Mouse (Mus musculus) limb, embryonic 12.5 days (tissue): ENCODE data around the gene Tanc1. TPM values are rescaled to one million over a fixed set of nuclear protein-coding genes. Genes with fewer than 3 reads are reported as not detected.

ENCODE experiments used
- ATAC-seq: fragments of 200-750 bp; cut with Nextera tagmentation; 2 replicates; pipeline ENCODE4 v1.8.0; 2017; ENCODE audit warnings: low read depth, moderate TSS enrichment; ENCODE audit not compliant: insufficient number of reproducible peaks, insufficient read depth, low FRiP score, low TSS enrichment
- H3K27ac ChIP-seq: fragments of 300-500 bp; sonication (generic); 2 replicates; pipeline ENCODE4 v1.5.1; 2016; ENCODE audit warnings: mild to moderate bottlenecking, moderate library complexity
- H3K27me3 ChIP-seq: fragments of 300-500 bp; sonication (generic); 2 replicates; pipeline ENCODE4 v1.6.1; 2016; ENCODE audit warnings: mild to moderate bottlenecking, moderate library complexity
- H3K36me3 ChIP-seq: fragments of 300-500 bp; sonication (generic); 2 replicates; pipeline ENCODE4 v1.6.1; 2016; ENCODE audit warnings: mild to moderate bottlenecking, moderate library complexity
- H3K4me1 ChIP-seq: fragments of 300-500 bp; sonication (generic); replicated peaks from 2 replicates; pipeline ENCODE4 v1.6.1; 2016
- H3K4me2 ChIP-seq: fragments of 300-500 bp; sonication (generic); 2 replicates; pipeline ENCODE4 v1.6.1; 2016; ENCODE audit warnings: mild to moderate bottlenecking, moderate library complexity
- H3K4me3 ChIP-seq: fragments of 300-500 bp; sonication (generic); replicated peaks from 2 replicates; pipeline ENCODE4 v1.5.1; 2016; ENCODE audit warnings: mild to moderate bottlenecking
- H3K9ac ChIP-seq: fragments of 300-500 bp; sonication (generic); replicated peaks from 2 replicates; pipeline ENCODE4 v1.6.1; 2016; ENCODE audit warnings: mild to moderate bottlenecking, moderate library complexity
- H3K9me3 ChIP-seq: fragments of 300-500 bp; sonication (generic); 2 replicates; pipeline ENCODE4 v1.6.1; 2016; ENCODE audit warnings: mild to moderate bottlenecking, moderate library complexity
- WGBS: fragments of 180-500 bp; shearing (Covaris S2); methylation state at CpG from one replicate; pipeline ENCODE4 v1.1.7; 2016; 5-methylcytosine and 5-hydroxymethylcytosine counted together
- polyA plus RNA-seq: library from polyadenylated mRNA; unstranded; fragments of >200 nt; fragmentation: Nextera tagmentation; extraction: Ambion mirVana; gene quantifications from 2 replicates; pipeline ENCODE4 v1.2.1, GENCODE M21; 2016

The Tanc1 gene
- polyA plus RNA-seq, 1 experiment from 2014 or later = 70.6 TPM

GRCm38 (mm10) chr2:59760731-59761130 is 148.9 kb downstream of the Tanc1 start:
- Histone ChIP-seq H3K4me1 (peaks cover 36% of the 10 kb centered on the region), H3K27me3 (no peaks in the 10 kb centered on the region), H3K36me3 (peaks cover 28% of the 10 kb centered on the region; the same call in 1 of the 2 replicates), H3K9ac (no peak overlapping the region), H3K4me3 (no peak overlapping the region), H3K27ac (no peak overlapping the region), H3K9me3 (0 out of 2 replicates have a peak, but pooled peaks cover 4% of the 10 kb centered on the region), H3K4me2 (no peak overlapping the region)
- WGBS = 90% methylated on average over 4 of the region's 4 CpGs
- no peak for ATAC-seq

- Histone ChIP-seq H3K9ac (no peak overlapping the region), H3K27ac (no peak overlapping the region), H3K4me1 (peaks cover 34% of the 10 kb centered on the region), H3K9me3 (0 out of 2 replicates have a peak, but pooled peaks cover 4% of the 10 kb centered on the region), H3K36me3 (peaks cover 28% of the 10 kb centered on the region; the same call in 1 of the 2 replicates), H3K4me3 (no peak overlapping the region), H3K27me3 (no peaks in the 10 kb centered on the region), H3K4me2 (no peak overlapping the region)
- no peak for ATAC-seq
- whole genome bisulfite sequencing = 79% methylated on average over 12 of the region's 12 CpGs
Measured at GRCm38 (mm10) chr2:59761183-59761582, 149.3 kb downstream of the Tanc1 start.

- Histone ChIP-seq H3K9me3 (0 out of 2 replicates have a peak, but pooled peaks cover 4% of the 10 kb centered on the region), H3K4me2 (no peak overlapping the region), H3K36me3 (peaks cover 28% of the 10 kb centered on the region; the same call in 1 of the 2 replicates), H3K4me1 (peaks cover 30% of the 10 kb centered on the region), H3K9ac (no peak overlapping the region), H3K27me3 (no peaks in the 10 kb centered on the region), H3K27ac (no peak overlapping the region), H3K4me3 (no peak overlapping the region)
- WGBS = 93% methylated on average over 5 of the region's 5 CpGs
- ATAC-seq = no peak
Measured at GRCm38 (mm10) chr2:59762277-59762676, 150.4 kb downstream of the Tanc1 start.

GRCm38 (mm10) chr2:59765671-59766070 is 153.8 kb downstream of the Tanc1 start:
- Histone ChIP-seq H3K27me3 (no peaks in the 10 kb centered on the region), H3K9me3 (no peaks in the 10 kb centered on the region), H3K4me3 (no peak overlapping the region), H3K27ac (no peak overlapping the region), H3K36me3 (peaks cover 10% of the 10 kb centered on the region; the same call in 1 of the 2 replicates), H3K4me2 (no peak overlapping the region), H3K9ac (no peak overlapping the region), H3K4me1 (peaks cover 48% of the 10 kb centered on the region)
- no peak for ATAC-seq
- 63% methylated on average over 10 of the region's 10 CpGs for WGBS

- Histone ChIP-seq H3K36me3 (peaks cover under 1% of the 10 kb centered on the region; the same call in 1 of the 2 replicates), H3K27ac (0 out of 2 replicates have a peak overlapping the region, but pooled peaks have one; percentile 12), H3K4me3 (no peak overlapping the region), H3K4me2 (no peak overlapping the region), H3K9me3 (no peaks in the 10 kb centered on the region), H3K9ac (no peak overlapping the region), H3K4me1 (peaks cover 71% of the 10 kb centered on the region), H3K27me3 (no peaks in the 10 kb centered on the region)
- no peak for ATAC-seq
- WGBS = 82% methylated on average over 4 of the region's 4 CpGs
Measured at GRCm38 (mm10) chr2:59767893-59768292, 156.1 kb downstream of the Tanc1 start.

- Histone ChIP-seq H3K27ac (peak overlapping the region; percentile 54), H3K4me1 (peaks cover 77% of the 10 kb centered on the region), H3K36me3 (peaks cover 6% of the 10 kb centered on the region; the same call in 1 of the 2 replicates), H3K27me3 (no peaks in the 10 kb centered on the region), H3K9ac (no peak overlapping the region), H3K4me2 (no peak overlapping the region), H3K9me3 (no peaks in the 10 kb centered on the region), H3K4me3 (no peak overlapping the region)
- no peak for ATAC-seq
- 79% methylated on average over 13 of the region's 13 CpGs for WGBS
Measured at GRCm38 (mm10) chr2:59768661-59769384, 157.0 kb downstream of the Tanc1 start.

- no peak overlapping the region for H3K9ac ChIP-seq
- H3K9me3 ChIP-seq = no peaks in the 10 kb centered on the region
- H3K4me3 ChIP-seq = no peak overlapping the region
- no peak overlapping the region for H3K4me2 ChIP-seq
- peak overlapping the region; percentile 54 for H3K27ac ChIP-seq
- WGBS = 77% methylated on average over 3 of the region's 3 CpGs
- no peaks in the 10 kb centered on the region for H3K27me3 ChIP-seq
- H3K4me1 ChIP-seq = peaks cover 77% of the 10 kb centered on the region
- ATAC-seq = no peak
- peaks cover 11% of the 10 kb centered on the region; the same call in 1 of the 2 replicates for H3K36me3 ChIP-seq
Measured at GRCm38 (mm10) chr2:59769385-59769735, 157.5 kb downstream of the Tanc1 start.

GRCm38 (mm10) chr2:59771708-59772107 is 159.9 kb downstream of the Tanc1 start:
- ATAC-seq = no peak
- WGBS = 15% methylated on average over 8 of the region's 8 CpGs
- peak overlapping the region; percentile 88 for H3K27ac ChIP-seq
- H3K4me2 ChIP-seq = peak overlapping the region; percentile 47
- no peaks in the 10 kb centered on the region for H3K27me3 ChIP-seq
- no peak overlapping the region for H3K4me3 ChIP-seq
- peaks cover 27% of the 10 kb centered on the region for H3K36me3 ChIP-seq
- no peaks in the 10 kb centered on the region for H3K9me3 ChIP-seq
- H3K9ac ChIP-seq = no peak overlapping the region
- H3K4me1 ChIP-seq = peaks cover 78% of the 10 kb centered on the region

- Histone ChIP-seq H3K4me2 (peak overlapping the region; percentile 47), H3K27ac (peak overlapping the region; percentile 88), H3K4me1 (peaks cover 77% of the 10 kb centered on the region), H3K9ac (no peak overlapping the region), H3K27me3 (no peaks in the 10 kb centered on the region), H3K36me3 (peaks cover 27% of the 10 kb centered on the region), H3K9me3 (no peaks in the 10 kb centered on the region), H3K4me3 (no peak overlapping the region)
- peak; percentile 88 for ATAC-seq
- 12% methylated on average over 12 of the region's 12 CpGs for WGBS
Measured at GRCm38 (mm10) chr2:59772261-59772683, 160.4 kb downstream of the Tanc1 start.

- Histone ChIP-seq H3K27ac (no peak overlapping the region), H3K9ac (no peak overlapping the region), H3K36me3 (peaks cover 33% of the 10 kb centered on the region), H3K4me2 (no peak overlapping the region), H3K4me1 (peaks cover 77% of the 10 kb centered on the region), H3K4me3 (no peak overlapping the region), H3K27me3 (no peaks in the 10 kb centered on the region), H3K9me3 (no peaks in the 10 kb centered on the region)
- no peak for ATAC-seq
- WGBS = 85% methylated on average over 6 of the region's 6 CpGs
Measured at GRCm38 (mm10) chr2:59774374-59774773, 162.5 kb downstream of the Tanc1 start.

- H3K36me3 ChIP-seq = peaks cover 39% of the 10 kb centered on the region
- H3K4me2 ChIP-seq = no peak overlapping the region
- H3K4me1 ChIP-seq = peaks cover 75% of the 10 kb centered on the region
- no peak for ATAC-seq
- no peak overlapping the region for H3K27ac ChIP-seq
- H3K9ac ChIP-seq = no peak overlapping the region
- H3K9me3 ChIP-seq = no peaks in the 10 kb centered on the region
- no peaks in the 10 kb centered on the region for H3K27me3 ChIP-seq
- 71% methylated on average over 5 of the region's 5 CpGs for WGBS
- no peak overlapping the region for H3K4me3 ChIP-seq
Measured at GRCm38 (mm10) chr2:59775148-59775547, 163.3 kb downstream of the Tanc1 start.
